Mouse (Mus musculus): ENCODE data around the gene Far2.

Gene Far2

GRCm38 (mm10) chr6:148046881-148047649 lies at the start of gene Far2:
Far2 (plus strand) TSS chr6:148047259.
- no peak for DNase-seq (ENCODE audit: low read depth)

DNA sequence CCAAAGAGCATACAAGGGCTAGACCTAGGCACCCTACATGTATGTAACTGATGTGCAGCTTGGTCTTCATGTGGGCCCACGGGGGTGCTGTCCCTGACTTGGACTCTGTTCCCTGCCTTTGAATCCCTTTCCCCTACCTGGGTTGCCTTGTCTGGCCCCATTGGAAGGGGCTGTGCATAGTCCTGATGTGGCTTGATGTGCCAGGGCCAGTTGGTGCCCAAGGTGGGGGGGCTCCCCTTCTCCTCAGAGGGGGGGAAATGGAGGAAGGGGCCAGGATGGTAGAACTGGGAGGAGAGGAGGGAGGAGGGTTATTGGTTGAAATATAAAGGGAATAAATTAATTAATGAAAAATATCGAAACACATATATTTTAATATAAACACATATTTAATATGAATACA lies 46.6 kb upstream of the Far2 start:
- no peak for DNase-seq (ENCODE audit: low read depth)

- DNase-seq (ENCODE audit: low read depth), result no peak
Observed at GRCm38 (mm10) chr6:148001071-148001470, 46.0 kb upstream of the Far2 start.

- DNase-seq (ENCODE audit: low read depth), result no peak
Observed at GRCm38 (mm10) chr6:148006118-148006837, 40.8 kb upstream of the Far2 start.

DNA sequence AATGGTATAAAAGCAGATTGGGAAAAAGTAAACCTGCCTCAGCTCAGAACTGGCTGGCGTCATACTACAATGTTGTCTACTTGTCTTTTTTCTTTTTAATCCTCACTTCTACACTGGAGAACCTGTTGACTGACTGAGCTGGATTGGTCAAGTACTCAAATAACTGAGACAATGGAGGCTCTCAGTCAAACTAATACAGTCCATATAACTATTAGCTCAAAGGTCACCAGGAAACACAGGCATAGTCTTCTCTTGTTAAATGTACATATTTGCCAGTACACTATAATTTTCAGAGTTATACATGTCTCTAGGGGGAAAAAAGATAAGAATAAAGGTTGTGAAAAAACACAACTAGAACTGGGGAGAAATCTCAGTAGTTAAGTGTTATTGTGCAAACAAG lies 6.3 kb upstream of the Far2 start:
- DNase-seq (ENCODE audit: low read depth), result no peak

DNA sequence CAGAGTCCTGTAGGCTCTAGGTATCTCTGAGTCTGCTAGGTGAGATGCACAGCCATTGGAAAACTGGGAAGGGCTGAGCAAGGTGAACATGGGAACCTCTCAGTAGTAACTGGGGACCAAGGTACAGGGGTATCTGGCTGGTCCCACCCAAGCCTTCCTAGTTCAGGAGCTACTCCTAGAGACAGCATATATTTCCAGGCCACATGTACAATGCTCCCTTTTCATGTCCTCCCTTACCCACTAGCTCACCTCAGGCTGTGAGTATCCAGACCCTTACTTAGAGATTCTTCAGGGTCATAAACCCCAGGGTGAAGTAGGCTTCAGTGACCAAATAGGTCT lies 560 bp downstream of the Far2 start:
- DNase-seq (ENCODE audit: low read depth), result no peak

DNA sequence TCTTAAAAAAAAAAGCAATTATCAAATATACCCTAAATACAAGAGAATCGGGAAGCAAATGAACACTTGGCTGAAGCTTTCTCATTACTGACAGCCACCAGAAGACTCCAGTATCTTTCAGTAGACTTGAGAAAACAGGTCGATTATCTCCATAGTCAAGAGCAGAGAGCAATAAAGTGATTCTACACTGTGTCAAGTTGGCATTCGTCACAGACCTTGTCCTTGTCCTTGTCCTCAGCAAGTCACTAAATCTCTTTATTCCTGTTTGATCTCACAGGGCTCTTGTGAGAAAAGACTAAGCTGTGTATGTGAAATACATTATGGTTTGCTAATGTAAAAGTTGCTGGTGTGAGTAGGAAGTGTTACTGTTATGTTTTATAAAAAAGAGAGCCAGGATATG lies 16.1 kb downstream of the Far2 start:
- DNase-seq (ENCODE audit: low read depth), result no peak

- DNase-seq (ENCODE audit: low read depth), result no peak
Observed at GRCm38 (mm10) chr6:148066267-148066666, 19.2 kb downstream of the Far2 start.

GRCm38 (mm10) chr6:148068786-148069185 lies 21.7 kb downstream of the Far2 start:
- DNase-seq (ENCODE audit: low read depth), result no peak

- no peak for DNase-seq (ENCODE audit: low read depth)
Observed at GRCm38 (mm10) chr6:148073599-148073998, 26.5 kb downstream of the Far2 start.

DNA sequence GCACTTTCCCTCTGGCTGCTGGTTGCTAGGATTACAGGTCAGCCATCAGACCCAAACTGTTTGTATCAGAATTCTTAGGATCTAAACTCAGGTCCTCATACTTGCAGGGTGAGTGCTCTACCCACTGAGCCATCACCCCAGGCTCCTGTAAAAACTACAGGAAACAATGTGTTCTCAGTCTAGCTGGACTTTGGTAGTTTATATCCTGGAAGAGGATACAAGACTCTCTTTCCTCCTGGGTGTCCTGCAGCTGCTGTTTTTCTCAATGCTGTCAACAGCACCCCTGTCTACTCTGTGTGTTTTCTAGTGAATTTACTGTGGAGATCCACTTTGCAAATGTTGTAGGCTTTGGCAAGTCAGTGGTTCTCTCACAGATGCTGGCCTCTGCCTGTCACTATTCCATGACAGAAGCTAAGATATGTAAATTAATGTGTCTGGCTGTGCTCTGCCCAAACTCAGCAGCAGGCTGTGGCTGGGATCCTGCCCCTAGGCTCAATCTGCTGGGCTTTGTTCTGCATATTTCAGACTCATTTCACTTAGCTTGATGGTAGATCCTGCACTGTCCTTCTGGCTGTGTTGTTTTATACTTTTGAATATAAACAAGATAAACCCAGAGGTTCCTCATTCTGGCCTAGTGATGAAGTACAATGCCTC lies 27.3 kb downstream of the Far2 start:
- no peak for DNase-seq (ENCODE audit: low read depth)

DNA sequence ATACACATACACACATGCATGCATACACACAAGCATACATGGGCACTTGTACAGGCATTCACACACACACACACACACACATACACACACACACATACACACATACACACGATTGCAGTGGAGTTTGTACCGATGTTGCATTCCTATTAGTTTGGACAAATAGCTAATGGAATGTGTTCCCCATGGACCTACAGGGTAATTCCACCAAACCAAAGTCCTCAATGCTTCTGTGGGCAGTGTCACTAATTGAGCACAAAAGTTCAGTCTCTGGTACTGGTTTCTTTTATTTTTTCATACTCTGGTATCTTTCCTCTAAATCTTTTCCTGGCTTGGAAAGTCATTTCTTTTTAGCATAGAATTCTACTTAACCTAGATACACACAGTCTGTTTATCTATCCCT lies 36.8 kb downstream of the Far2 start:
- DNase-seq (ENCODE audit: low read depth), result no peak

DNA sequence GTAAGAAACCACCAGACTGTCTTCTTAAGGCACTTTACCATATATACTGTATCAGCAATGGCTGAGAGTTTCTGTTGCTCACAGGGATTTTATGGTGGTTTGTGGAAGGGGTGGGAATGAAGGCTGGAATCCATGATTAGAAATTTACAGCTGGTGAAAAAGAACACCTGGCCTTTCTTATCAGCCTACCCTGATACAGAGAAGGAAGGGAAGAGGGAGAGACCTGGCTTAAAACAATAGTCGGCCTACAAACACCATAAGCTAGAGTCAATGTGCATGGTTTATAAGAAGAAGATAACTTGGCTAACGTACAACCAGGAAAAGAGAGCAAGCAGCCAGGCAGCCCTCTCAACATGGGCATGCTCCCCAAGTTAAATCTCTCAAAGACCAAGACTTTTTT lies 37.3 kb downstream of the Far2 start:
- no peak for DNase-seq (ENCODE audit: low read depth)

DNA sequence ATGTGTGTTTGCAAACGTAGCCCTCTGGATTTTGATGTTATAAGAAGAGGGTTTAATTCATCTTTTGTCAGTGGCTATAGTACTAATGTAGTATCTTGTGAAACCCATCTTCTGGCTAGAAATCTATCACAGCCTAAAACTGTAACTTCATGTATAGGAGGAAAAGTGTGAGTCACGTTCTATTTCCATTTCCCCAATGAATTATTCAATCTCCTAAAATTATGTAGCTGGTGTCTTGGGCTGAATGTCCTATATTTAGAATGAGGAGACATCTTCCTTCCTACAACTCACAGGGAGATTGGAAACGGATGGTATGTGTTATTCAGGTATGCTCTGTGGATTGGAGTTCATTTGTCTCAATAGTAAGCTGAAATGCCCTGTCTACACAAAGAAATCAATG lies 50.0 kb downstream of the Far2 start:
- no peak for DNase-seq (ENCODE audit: low read depth)

- DNase-seq (ENCODE audit: low read depth), result no peak
Observed at GRCm38 (mm10) chr6:148101977-148102376, 54.9 kb downstream of the Far2 start.

- DNase-seq (ENCODE audit: low read depth), result no peak
Observed at GRCm38 (mm10) chr6:148102434-148102833, 55.4 kb downstream of the Far2 start.

- peak; percentile 30 for DNase-seq (ENCODE audit: low read depth)
Observed at GRCm38 (mm10) chr6:148104212-148104611, 57.2 kb downstream of the Far2 start.

DNA sequence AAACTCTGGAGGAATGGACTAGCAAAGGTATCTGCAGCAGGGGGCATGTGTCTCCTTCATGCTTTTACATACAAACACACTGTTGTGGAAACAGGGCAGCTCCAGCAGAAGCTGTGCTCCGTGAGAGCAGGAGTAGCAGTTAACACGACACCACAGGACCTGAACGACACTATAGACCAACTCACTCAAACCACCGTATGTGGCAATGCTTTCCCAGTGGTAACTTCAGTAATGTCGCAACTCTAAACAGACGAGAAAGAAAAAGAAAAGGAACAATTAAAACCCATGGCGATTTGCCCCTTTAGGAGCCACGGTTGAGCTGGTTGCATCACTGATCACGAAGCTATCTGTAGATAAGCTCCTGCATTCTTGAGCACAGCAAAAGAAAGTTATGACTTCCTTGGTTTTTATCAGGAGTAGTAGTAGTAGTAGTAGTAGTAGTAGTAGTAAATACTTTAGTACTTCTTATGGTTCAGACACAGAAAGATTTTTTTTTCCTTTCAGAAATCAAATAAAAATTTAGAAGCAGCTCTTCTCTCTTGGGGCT lies 58.7 kb downstream of the Far2 start:
- peak; percentile 26 for DNase-seq (ENCODE audit: low read depth)

- DNase-seq (ENCODE audit: low read depth), result no peak
Observed at GRCm38 (mm10) chr6:148108741-148109472, 61.8 kb downstream of the Far2 start.

GRCm38 (mm10) chr6:148110996-148111633 lies 64.1 kb downstream of the Far2 start:
- no peak for DNase-seq (ENCODE audit: low read depth)

GRCm38 (mm10) chr6:148116371-148116770 lies 69.3 kb downstream of the Far2 start:
- DNase-seq (ENCODE audit: low read depth), result no peak

DNA sequence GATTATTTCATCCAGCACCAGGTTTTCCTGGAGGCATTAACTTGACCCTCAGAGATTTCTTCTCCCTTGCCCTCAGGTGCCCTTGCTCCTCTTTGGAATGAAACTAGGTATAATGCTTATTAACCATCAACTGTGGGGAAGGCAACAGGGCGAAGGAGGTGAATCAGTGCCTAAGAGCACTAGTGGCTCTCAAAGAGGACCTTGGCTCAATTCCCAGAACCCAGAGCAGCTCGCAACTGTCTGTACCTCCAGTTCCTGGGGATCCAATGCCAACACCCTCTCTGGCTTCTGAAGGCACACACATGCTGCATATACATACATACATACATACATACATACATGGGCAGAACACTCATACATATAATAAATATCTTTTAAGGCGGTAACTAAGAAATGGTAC lies 69.8 kb downstream of the Far2 start:
- DNase-seq (ENCODE audit: low read depth), result no peak

Data from c-Kit-positive CD71-negative TER-119-negative erythroid progenitor cells, embryonic 14.5 days (primary cell).